Mouse (Mus musculus) macrophage (primary cell): ENCODE measurements around the gene Usp4. TPM values are rescaled to one million over a fixed set of nuclear protein-coding genes. Genes with fewer than 3 reads are reported as not detected.

Source experiments
- H3K27ac ChIP-seq: fragments of 350-480 bp; formaldehyde crosslinking; 2 replicates; pipeline ENCODE4 v1.9.0; 2021
- H3K36me3 ChIP-seq: fragments of 350-480 bp; formaldehyde crosslinking; 2 replicates; pipeline ENCODE4 v1.9.0; 2021; ENCODE audit errors: inconsistent target
- H3K4me3 ChIP-seq: fragments of 350-480 bp; formaldehyde crosslinking; 2 replicates; pipeline ENCODE4 v1.9.0; 2021; ENCODE audit errors: inconsistent target
- H3K79me2 ChIP-seq: fragments of 350-480 bp; formaldehyde crosslinking; 2 replicates; pipeline ENCODE4 v1.9.0; 2021; ENCODE audit errors: inconsistent target
- WGBS: methylation state at CpG from one replicate; pipeline ENCODE4 v1.1.7; 2026; ENCODE audit warnings: inconsistent platforms; ENCODE audit not compliant: missing documents; 5-methylcytosine and 5-hydroxymethylcytosine counted together
- polyA plus RNA-seq: library from polyadenylated mRNA; stranded (reverse); fragments of 250-400 nt; gene quantifications from 3 replicates; pipeline ENCODE4 v1.2.4, GENCODE M21; 2018; ENCODE audit warnings: inconsistent platforms

The Usp4 gene
- polyA plus RNA-seq, 1 experiment from 2014 or later, result 60.3 TPM

GRCm38 (mm10) chr9:108378234-108378633 lies 30.6 kb downstream of the Usp4 start:
- peaks cover 92% of the 10 kb centered on the region for H3K36me3 ChIP-seq
- H3K4me3 ChIP-seq, result no peak overlapping the region
- no peak overlapping the region for H3K27ac ChIP-seq
- 95% methylated on average over 9 of the region's 9 CpGs for WGBS
- no peaks in the 10 kb centered on the region for H3K79me2 ChIP-seq

DNA sequence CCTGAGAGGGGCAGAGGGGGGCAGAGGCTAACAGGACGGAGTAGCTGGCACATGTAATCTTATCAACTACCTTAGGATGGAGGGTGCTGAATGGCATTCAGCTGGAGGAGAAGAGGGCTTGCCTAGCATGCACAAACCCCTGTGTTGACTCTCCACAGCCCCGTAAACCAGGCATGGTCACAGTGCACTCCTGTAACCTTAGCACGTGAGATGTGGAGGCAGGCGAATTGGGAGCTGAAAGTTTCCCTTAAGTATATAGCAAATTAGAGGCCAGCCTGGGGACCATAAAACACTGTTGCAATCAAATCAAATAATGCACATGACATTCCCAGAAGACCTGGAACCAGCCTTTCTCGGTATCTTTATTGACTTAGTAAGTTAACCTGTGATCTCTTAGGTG lies 31.1 kb downstream of the Usp4 start:
- WGBS, result 99% methylated on average over 5 of the region's 5 CpGs
- Histone ChIP-seq H3K4me3 (no peak overlapping the region), H3K36me3 (peaks cover 89% of the 10 kb centered on the region), H3K27ac (no peak overlapping the region), H3K79me2 (no peaks in the 10 kb centered on the region)

DNA sequence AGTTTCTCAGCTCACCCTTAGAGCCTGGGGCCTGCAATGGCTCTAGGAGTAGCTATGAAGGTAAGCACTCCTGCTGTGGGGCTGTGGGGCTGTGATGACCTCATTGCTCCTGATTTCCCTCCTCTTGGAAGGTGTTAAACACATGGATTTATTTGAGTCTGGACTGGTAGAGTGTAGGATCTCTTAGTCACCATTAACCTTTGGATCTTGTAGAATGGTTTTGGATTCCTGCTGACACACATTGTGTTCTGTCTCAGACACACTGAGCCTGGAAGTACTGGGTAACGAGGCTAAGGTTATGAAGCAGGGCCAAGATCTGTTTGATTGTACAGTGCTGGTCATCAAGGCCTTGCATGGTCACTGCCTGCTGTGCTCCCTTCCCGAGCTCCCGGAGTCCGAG lies 31.6 kb downstream of the Usp4 start:
- no peak overlapping the region for H3K27ac ChIP-seq
- no peaks in the 10 kb centered on the region for H3K79me2 ChIP-seq
- 92% methylated on average over 4 of the region's 4 CpGs for WGBS
- peaks cover 89% of the 10 kb centered on the region for H3K36me3 ChIP-seq
- no peak overlapping the region for H3K4me3 ChIP-seq

- Histone ChIP-seq H3K36me3 (peaks cover 88% of the 10 kb centered on the region), H3K79me2 (no peaks in the 10 kb centered on the region), H3K4me3 (no peak overlapping the region), H3K27ac (no peak overlapping the region)
- WGBS, result 96% methylated on average over 9 of the region's 9 CpGs
These were observed 33.7 kb downstream of the Usp4 start for GRCm38 (mm10) chr9:108381382-108381781.

DNA sequence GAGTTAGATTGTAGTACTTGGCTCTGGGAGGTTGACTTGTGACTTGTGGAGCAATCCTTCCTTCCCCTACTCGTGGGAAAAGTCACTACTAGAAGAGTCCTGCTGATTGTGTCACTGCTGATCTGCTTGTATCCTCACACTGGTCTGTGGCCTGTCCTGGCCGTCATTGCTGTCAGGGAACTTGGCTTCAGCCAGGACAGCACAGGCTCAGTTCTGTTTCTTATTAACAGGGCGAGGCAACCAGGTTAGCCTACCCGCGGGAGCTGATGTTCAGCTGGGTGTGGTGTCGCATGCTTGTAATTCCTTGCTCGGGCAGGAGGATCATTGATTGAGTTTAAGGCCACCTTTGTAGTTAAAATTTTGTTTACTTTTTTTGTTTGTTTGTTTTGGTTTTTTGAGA lies 37.4 kb downstream of the Usp4 start:
- Histone ChIP-seq H3K79me2 (no peaks in the 10 kb centered on the region), H3K36me3 (peaks cover 87% of the 10 kb centered on the region), H3K4me3 (no peak overlapping the region), H3K27ac (no peak overlapping the region)
- 90% methylated on average over 7 of the region's 7 CpGs for WGBS

DNA sequence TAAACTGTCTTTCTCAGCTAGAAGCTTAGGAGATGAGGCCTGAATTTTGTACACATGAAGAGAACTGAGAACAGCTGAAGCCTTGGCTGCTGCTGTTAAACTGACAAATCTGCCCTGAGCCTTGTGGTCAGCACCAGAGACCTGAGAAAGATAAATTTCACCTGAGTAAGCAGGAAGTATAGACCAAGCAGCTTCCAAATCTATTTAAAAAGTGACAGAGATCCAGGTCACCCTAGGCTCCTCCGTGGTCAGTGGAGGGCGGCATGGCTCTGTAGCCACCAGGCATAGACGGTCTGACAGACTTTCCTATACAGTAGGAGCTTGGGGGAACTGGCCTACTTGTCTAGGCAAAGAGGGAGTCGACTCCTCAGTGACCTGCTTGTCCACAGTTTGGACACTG lies 39.2 kb downstream of the Usp4 start:
- H3K79me2 ChIP-seq, result no peaks in the 10 kb centered on the region
- H3K4me3 ChIP-seq, result no peak overlapping the region
- 94% methylated on average over 4 of the region's 4 CpGs for WGBS
- H3K36me3 ChIP-seq, result peaks cover 86% of the 10 kb centered on the region
- no peak overlapping the region for H3K27ac ChIP-seq

DNA sequence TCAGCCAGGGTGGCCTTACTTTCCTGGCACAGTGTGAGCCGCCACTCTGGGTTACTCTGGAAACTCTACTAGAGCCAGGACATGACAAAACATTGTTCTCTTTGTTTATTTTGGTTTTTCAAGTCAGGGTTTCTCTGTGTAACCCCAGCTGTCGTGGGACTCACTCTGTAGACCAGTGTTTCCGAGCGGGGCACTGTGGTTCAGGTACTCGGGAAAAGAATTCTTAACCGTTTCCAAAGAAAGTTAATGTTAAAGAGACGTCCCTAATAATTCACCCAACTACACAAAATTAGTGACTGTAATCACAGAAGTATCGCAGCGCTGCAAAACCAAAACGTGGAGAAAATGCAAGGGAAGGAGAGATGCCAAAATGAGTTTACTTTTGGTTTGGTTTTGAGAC lies 40.9 kb downstream of the Usp4 start:
- Histone ChIP-seq H3K79me2 (no peaks in the 10 kb centered on the region), H3K27ac (no peak overlapping the region), H3K36me3 (peaks cover 89% of the 10 kb centered on the region), H3K4me3 (no peak overlapping the region)
- 98% methylated on average over 7 of the region's 10 CpGs for WGBS

- H3K36me3 ChIP-seq, result peaks cover 82% of the 10 kb centered on the region
- no peak overlapping the region for H3K27ac ChIP-seq
- WGBS, result 67% methylated on average over 6 of the region's 6 CpGs
- no peaks in the 10 kb centered on the region for H3K79me2 ChIP-seq
- no peak overlapping the region for H3K4me3 ChIP-seq
These were observed 41.6 kb downstream of the Usp4 start for GRCm38 (mm10) chr9:108389220-108389619.

DNA sequence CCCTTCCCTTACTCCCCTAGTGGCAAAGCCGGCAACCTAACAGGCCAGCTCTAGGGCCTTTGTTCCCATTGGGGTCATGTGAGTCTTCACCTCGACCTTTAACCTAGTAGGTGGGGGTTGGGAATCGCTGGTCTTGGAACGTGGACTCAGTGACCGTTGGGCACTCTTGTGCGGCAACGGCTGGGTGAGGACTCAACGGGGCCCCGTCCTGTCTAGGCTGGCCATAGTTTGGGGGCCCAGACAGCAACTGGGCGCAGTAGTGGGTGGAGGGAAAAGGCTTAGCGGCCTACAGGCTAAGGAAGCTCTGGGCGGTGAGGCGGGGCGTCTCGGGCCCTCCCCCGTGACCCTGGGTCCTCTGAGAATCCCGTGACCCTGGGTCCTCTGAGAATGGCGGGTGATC lies 45.0 kb downstream of the Usp4 start, which contains the start of gene 1700102P08Rik:
Gene 1700102P08Rik, plus strand, starts transcription at position 130 of the 400 bp plus-strand sequence.
- Histone ChIP-seq H3K4me3 (no peak within 1 kb of the TSS), H3K27ac (no peak within 1 kb of the TSS), H3K79me2 (no peaks in the 10 kb centered on the region), H3K36me3 (peaks cover 53% of the 10 kb centered on the region)
- WGBS, result 94% methylated on average over 11 of the region's 18 CpGs

DNA sequence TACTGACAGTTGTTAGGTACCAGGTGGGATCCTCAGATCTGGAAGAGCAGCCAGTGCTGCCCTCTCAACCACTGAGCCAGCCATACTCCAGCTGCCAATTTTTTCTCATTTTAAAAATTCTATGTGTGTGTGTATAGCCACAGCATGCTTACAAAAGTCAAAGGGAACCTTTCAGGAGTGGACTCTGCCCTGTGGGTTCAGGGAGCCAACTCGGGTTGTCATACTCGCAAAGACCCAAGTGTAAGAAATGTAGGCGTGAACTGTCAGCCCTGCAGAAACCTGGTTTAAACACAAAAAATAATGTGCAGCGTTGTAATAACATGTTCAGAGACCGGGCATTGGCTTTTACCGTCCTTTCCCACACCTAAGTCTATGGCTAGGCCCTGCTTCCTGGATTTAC lies 46.5 kb downstream of the Usp4 start:
- Histone ChIP-seq H3K4me3 (no peak overlapping the region), H3K27ac (no peak overlapping the region), H3K79me2 (no peaks in the 10 kb centered on the region), H3K36me3 (peaks cover 38% of the 10 kb centered on the region)
- WGBS, result 95% methylated on average over 6 of the region's 6 CpGs

DNA sequence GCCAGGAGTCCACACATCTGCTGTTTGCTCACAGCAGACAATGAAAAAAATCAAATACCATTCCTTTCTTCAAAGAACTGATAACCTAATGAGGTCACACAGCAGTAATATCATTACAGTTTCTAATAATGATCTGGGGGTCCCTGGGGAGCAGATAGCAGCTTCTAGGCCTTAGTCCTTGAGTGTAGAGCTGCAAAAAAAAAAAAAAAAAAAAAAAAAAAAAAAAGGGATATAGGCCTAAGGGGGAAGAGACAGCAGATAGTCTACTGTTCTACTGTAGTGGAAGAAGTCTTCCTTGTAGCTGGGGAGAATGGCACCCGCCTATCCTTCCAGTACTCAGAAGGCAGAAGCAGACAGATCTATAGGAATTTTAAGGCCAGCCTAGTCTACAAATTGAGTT lies 47.8 kb downstream of the Usp4 start:
- H3K79me2 ChIP-seq, result no peaks in the 10 kb centered on the region
- H3K36me3 ChIP-seq, result peaks cover 29% of the 10 kb centered on the region
- no peak overlapping the region for H3K4me3 ChIP-seq
- WGBS, result 100% methylated on average over 1 of the region's 1 CpGs
- H3K27ac ChIP-seq, result no peak overlapping the region

- Histone ChIP-seq H3K27ac (no peak overlapping the region), H3K4me3 (no peak overlapping the region), H3K79me2 (no peaks in the 10 kb centered on the region), H3K36me3 (0 out of 2 replicates have a peak, but pooled peaks cover under 1% of the 10 kb centered on the region)
- 100% methylated on average over 3 of the region's 3 CpGs for WGBS
These were observed 50.7 kb downstream of the Usp4 start for GRCm38 (mm10) chr9:108398324-108398723.

DNA sequence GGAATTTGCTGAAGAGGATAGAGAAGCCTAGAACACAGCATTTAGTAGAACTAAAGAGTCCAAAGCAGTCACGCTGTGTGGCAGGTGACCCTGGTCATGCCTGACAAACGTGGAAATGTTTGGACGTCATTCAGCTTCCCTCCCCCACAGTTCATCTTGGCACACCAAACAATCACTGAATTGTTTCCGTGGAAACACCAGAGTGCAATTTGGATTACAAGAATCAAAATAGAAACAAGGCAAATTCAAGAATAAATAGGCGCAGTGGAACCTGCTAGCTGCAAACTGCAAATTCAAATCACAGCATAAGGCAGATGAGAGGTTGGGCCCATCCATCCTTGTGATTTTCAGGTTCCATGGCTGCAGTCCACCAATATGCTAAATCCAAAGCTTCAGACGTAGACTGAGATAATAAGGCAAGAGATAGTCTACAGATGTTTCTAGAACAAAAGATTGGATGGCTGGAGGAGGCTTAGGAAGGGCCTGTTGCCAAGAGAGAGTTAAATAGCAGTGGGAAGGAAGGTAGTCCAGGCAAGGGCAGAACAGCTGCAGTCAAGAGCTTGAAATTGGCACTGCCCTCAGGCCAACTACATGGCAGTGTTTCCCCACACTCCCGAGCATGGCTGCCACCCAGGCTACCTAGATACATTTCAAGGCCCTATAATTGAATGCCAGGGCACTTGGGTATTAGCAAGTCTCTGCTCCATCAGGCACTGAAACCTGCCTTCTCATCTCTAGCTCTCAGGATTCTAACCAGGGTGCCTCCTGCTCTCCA lies 53.7 kb downstream of the Usp4 start:
- H3K36me3 ChIP-seq, result no peaks in the 10 kb centered on the region
- WGBS, result 95% methylated on average over 7 of the region's 7 CpGs
- no peaks in the 10 kb centered on the region for H3K79me2 ChIP-seq
- no peak overlapping the region for H3K27ac ChIP-seq
- no peak overlapping the region for H3K4me3 ChIP-seq

DNA sequence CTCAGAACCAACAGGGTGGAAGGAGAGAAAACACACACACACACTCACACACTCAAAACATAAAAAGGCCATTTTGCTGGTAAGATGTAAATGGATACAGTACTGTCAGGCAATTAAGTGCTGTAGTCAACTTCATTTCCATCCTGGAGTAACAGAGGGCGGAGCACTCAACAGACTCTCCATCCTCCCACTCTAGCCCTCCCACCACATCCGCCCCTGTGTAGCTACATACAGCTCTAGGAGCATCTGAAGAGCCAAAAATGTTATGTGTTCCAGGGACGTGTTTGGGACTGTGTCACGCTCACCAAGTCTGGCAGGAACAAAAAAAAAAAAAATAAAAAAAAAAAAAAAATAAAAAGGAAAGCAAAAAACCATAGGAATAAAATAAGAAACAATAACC lies 55.4 kb downstream of the Usp4 start:
- no peak overlapping the region for H3K27ac ChIP-seq
- 100% methylated on average over 3 of the region's 4 CpGs for WGBS
- no peaks in the 10 kb centered on the region for H3K79me2 ChIP-seq
- H3K4me3 ChIP-seq, result no peak overlapping the region
- H3K36me3 ChIP-seq, result no peaks in the 10 kb centered on the region

GRCm38 (mm10) chr9:108404451-108404850 lies 56.8 kb downstream of the Usp4 start:
- no peaks in the 10 kb centered on the region for H3K79me2 ChIP-seq
- H3K36me3 ChIP-seq, result no peaks in the 10 kb centered on the region
- H3K4me3 ChIP-seq, result no peak overlapping the region
- no peak overlapping the region for H3K27ac ChIP-seq
- WGBS, result 65% methylated on average over 8 of the region's 8 CpGs

DNA sequence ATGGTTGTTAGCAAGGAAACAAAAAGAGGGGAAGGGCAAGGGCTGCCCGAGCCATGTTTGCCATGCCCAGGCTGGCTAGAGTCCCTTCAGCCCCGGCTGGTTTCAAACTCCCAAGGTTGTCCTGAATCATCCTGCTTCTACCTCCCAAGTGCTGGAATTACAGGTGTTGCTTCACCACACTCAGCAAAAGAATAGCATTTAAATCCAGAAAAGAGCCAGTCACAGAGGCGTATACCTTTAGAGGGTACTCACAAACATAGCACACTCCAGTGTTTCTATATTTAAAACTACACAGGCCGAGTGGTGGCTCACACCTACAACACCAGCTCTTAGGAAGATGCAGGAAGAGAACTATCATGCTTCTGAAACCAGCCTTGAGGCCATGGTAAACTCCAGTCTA lies 61.9 kb downstream of the Usp4 start:
- Histone ChIP-seq H3K4me3 (no peak overlapping the region), H3K79me2 (no peaks in the 10 kb centered on the region), H3K27ac (no peak overlapping the region), H3K36me3 (no peaks in the 10 kb centered on the region)
- WGBS, result 96% methylated on average over 4 of the region's 4 CpGs
